Mouse (Mus musculus) lung, postnatal 0 days (tissue): ENCODE measurements at regions not wholly inside any gene's neighbourhood (a gene's known extent, or its start where the extent isn't known, plus 50 kb on each side); places are given as distances from the start of the nearest gene placed in this dataset.

Source experiments
- CTCF ChIP-seq: IDR thresholded peaks from 2 replicates; pipeline ENCODE4 v1.5.1; 2016; ENCODE audit warnings: antibody characterized with exemption, mild to moderate bottlenecking
- EP300 ChIP-seq: IDR thresholded peaks from 2 replicates; pipeline ENCODE4 v1.6.1; 2016; ENCODE audit warnings: antibody characterized with exemption, mild to moderate bottlenecking, control low read depth

DNA sequence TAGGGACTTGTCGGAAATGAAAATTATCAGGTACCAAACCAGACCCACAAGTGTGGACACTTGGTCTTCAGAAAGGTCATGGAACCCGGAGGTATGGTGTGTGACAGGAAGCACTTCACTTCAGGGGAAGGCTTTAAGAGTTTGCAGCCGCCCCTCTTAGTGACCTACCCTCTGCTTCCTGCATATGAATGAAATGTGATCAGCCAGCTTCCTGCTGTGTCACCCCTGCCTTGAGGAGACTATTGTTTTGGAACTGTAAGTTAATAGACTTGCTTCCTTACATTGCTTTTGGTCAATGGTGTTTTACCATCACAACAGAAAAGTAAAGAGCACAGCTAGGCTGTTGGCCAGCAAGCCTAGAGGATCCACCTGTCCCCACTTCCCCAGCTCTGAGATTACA is 515.3 kb downstream of the Pdcd6ip start:
- TF ChIP-seq EP300 = no peak
- no peak for TF ChIP-seq CTCF
